Mouse (Mus musculus) testis, postnatal 10 days (tissue): ENCODE data around the gene Lad1.

Experiments used
- DNase-seq: peaks from one replicate; pipeline ENCODE4 v3.0.0; 2021; ENCODE audit warnings: low spot score

The Lad1 gene

DNA sequence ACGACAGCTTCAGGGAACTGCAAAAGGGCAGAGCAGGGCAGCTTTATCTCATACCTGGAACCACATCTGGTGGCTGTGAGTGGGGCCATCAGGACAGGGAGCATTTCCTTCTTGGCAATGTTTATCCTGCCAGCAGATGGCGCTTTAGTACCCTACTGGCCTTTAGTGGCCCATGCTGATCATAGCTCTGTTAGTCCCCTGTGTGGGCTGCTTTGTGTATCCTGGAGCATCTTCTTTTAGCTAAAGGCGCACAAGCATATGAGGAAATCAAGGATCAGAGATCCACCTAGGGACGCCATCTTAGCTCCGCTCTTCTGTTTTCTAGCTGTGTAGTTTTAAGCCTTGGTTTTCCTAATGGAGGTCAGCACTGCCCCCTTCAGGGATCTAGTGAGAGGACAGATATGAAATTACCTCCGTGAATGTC is 28.8 kb downstream of the Lad1 start:
- peak; percentile 67 for DNase-seq

- DNase-seq, result no peak
These were observed 29.4 kb downstream of the Lad1 start for GRCm38 (mm10) chr1:135847611-135848351.

- DNase-seq, result peak; percentile 78
These were observed 32.5 kb downstream of the Lad1 start for GRCm38 (mm10) chr1:135850722-135851512.

DNA sequence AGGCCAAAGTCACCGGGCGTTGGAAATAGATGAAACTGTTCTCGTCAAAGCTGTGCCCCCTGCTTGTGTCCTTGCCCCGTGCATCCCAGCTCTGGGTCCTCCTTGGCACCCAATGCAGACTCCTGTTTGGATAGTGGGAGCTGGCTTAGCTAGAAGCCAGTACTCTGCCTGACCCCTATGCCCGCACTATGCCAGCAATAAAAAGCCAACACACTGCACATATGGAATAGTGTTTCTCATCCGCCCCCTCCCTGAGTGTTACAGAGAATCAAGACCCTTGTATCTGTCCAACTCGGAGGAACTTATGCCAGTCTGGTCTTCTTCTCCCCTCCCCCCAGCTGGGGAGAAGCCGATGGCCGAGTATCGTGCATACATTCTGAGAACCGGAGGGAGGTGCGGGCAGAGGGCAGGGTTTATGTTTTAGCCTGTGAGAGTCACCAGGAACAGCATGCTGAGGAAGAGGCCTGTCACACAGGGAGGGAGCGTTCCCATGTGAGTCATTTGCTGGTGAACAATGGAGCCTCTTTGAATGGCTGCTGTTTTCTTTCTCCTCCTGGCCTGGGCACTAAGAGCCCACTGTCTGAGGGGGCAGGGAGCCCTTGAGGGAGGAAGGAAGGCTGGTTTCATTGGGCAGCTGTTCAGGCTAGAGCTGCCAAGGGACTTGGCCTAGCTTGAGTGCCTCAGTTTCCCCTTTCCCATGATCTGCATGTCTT is 33.8 kb downstream of the Lad1 start:
- DNase-seq, result no peak

DNA sequence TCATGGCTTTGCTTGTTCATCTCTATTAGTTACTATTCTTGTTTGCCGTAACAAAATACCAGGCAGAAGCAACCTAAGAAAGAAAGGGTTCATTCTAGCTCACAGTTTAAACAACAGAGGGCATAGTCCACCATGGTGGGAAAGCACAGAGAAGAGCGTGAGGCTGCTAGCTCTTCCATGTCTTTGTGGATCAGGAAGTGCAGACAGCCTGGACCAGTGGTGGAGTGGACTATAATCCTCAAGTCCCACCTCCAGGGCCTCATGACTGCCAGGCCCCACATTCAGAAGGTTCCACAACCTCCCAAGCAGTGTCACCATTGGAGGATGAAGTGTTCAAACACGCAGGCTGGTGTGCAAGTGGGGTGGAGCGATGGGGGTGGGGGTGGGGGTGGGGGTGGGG is 34.8 kb downstream of the Lad1 start:
- no peak for DNase-seq

DNA sequence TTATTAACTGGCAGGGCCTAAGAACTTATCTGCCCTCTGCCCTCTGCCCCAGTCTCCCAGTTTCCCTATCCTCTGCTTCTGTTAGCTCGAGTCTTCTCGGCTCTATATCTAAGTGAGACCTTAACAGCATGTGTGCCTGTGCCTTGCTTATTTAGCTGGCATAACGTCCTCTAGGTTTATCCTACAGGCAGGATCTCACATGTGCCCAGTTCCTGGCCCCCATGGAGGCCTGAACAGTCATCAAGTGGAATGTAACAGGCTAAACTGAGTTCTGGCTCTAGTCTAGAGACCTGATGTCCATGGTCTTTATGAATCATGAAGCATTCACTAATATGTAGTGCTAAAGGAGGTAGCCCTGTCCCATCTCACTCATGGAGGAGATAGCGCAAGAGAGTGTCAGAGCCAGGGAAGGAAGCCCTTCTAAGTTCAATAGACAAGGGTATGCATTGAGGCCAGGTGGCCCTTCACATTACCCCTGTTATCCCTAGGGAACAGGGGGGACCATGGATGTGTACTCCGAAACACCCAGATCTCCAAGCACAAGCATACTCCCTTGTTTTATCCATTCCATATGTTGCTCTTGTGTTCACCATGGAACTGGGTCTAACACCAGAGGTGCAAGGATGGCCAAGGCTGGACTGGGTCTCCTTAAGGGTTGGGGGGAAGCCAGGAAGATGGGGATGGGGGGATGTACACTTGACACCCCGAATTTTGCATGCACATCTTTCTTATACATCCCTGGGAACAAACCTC is 36.4 kb downstream of the Lad1 start:
- DNase-seq, result no peak

GRCm38 (mm10) chr1:135855344-135855687 is 36.9 kb downstream of the Lad1 start:
- DNase-seq, result no peak

DNA sequence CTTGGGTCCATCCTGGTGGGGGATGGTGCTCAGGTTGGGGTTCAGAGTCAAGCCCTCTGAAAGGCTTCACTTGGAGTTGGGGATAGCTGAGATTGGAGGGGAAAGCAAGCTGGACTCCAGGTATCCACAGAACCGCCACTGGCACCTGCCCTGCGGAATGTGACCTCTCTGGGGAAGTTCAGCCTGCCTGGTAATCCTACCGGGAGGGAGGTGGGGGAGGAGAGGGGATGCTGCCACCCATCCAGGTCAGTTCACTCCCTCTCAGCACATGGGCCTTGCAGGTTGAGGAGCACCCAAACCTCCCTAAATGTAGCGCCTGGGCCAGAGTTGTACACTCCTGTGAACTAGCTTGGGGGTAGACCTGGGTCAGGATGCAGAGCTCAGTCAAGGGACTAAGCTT is 37.7 kb downstream of the Lad1 start:
- no peak for DNase-seq

GRCm38 (mm10) chr1:135857137-135857775 is 38.9 kb downstream of the Lad1 start:
- no peak for DNase-seq

- DNase-seq, result no peak
These were observed 40.1 kb downstream of the Lad1 start for GRCm38 (mm10) chr1:135858533-135858932.

DNA sequence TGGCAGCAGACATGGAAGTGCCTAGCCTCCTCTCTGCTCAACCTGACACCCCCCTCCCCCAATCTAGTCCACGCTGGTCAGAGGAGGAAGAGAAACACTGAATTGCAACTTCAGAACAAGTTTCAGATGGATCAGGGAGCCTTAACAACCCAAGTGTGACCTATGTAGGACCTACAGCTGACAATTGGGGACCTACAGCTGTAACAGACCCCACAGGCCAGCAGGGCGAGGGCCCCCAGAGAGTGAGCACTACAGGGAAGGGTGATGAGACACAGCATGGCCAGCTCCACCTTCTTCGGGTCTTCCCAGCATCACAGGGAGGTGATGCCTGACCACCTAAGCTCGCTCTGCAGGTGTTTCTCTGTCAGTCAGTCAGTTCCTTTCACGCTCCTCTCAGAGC is 42.7 kb downstream of the Lad1 start:
- no peak for DNase-seq

DNA sequence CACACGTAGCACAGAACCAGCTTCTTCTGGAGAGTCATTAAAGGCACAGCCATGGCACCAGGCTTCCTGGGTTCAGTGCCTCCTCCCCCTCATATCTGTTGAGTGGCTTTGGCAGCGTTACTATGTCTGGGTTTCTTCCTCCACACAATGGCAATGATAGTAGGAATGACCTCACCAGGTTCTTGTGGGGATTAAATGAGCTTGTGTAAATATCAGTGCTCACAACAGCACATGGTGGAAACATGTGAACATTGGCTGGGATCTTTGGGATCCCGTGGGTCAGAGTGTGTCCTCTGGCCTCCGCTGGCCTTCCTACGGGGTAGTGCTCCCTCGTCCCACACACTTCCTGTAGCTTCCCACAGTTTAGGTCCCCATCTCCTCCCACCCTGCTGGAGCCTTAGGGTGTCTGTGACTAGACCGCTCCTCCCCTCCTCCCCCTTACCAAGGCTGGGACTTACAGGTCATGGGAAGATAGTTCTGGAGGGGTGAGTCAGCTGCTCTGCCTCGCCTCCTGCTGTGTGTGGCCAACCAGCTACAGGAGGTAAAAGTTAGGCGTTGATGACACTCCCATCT is 43.7 kb downstream of the Lad1 start:
- DNase-seq, result no peak

DNA sequence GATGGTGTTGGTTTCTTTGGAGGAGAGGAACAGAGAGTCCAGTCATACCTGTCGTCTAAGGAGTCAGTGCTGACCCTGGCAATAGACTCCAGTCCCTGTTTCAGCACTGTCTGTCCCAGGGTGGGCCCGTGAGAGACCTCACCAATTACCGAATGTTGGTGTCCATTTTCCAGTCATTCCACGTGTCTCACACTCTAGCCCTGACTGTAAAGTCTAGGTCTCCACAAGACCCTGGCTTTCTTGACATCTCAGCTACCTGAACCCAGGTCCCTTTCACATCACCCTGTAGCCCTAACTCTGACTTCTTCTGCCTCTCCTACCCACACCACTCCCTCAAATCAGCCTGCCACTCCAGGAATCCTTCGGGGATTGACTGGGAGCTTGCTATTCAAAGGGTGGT is 44.2 kb downstream of the Lad1 start:
- DNase-seq, result no peak

- DNase-seq, result no peak
These were observed 45.5 kb downstream of the Lad1 start for GRCm38 (mm10) chr1:135863786-135864335.

GRCm38 (mm10) chr1:135864830-135865229 is 46.4 kb downstream of the Lad1 start:
- no peak for DNase-seq

GRCm38 (mm10) chr1:135865518-135866194 is 47.3 kb downstream of the Lad1 start:
- DNase-seq, result peak; percentile 96

- no peak for DNase-seq
These were observed 50.2 kb downstream of the Lad1 start for GRCm38 (mm10) chr1:135868570-135868969.

GRCm38 (mm10) chr1:135872991-135873390 is 54.6 kb downstream of the Lad1 start:
- no peak for DNase-seq

DNA sequence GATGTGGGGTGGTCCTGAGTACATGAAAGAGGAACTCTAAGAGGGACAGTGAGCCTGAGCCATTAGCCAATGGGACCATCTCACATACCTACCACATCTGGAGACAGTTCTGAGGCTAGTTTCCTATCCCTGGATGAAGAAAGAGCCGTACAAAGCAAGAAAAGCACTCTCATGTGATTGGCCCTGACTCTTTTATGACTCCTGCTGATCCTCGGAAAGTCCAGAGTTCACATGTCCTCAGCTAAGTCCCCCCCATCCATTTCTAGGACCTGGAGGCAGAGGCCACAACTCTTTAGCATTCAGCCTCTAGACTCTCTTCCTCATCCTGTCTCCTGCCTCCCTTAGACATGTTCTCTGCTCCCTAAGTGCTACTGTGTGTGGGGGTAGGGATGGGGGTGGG is 58.9 kb downstream of the Lad1 start:
- DNase-seq, result no peak

- peak; percentile 77 for DNase-seq
These were observed 64.1 kb downstream of the Lad1 start for GRCm38 (mm10) chr1:135882385-135883109.
